Mouse (Mus musculus): ENCODE measurements at regions not wholly inside any gene's neighbourhood (a gene's known extent, or its start where the extent isn't known, plus 50 kb on each side); places are given as distances from the start of the nearest gene placed in this dataset.

DNA sequence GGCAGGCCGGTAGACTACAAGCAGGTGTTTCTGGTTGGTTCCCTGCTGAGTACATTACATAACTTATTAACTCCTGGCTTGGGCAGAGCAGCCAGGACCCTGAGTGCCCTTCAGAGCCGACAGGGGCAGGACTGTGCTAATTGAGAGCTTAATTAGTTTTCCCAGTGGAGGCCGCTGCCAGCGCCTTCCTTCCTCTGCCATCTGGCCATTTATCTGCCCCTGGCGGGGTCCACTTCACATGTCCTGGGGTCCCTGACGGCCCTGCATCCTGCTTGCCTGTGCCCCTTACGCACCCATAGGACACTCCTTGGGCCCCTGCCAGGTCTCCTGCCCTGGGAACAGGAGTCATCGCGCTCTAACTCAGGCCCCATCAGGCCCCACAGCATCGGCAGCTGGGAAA, 87.4 kb upstream of the Lemd2 start:
- no peak for TF ChIP-seq POLR2A (IDR thresholded peaks at IDR 0.05; ENCODE audit: borderline replicate concordance, low read depth, low read length)
- TF ChIP-seq CTCF (IDR thresholded peaks at IDR 0.05; ENCODE audit: low read depth, low read length) = no peak

All from bone marrow macrophage, adult 2 months (primary cell).